Mouse (Mus musculus): Measurements from ENCODE around the gene Ppp2r2d.

DNA sequence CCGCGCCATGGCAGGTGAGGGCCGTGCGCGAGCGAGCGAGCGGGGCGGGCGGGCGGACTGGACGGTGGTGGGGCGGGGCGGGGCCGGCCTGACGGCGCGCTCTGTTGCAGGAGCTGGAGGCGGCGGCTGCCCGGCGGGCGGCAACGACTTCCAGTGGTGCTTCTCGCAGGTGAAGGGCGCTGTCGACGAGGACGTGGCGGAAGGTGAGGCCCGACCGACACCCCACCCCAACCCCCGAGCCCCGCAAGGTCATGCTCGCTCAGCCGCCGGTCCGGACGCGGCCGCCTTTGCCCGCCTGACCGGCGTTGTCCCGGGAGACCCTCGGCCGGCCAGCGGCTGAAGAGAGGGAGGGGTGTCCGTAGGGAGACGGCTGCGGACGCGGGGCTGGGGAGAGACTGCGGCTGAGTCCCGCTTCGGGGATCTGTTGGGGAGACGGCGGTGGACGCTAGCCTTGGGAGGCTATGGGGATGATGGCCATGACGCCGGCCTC is 668 bp downstream of the Ppp2r2d start:
- no peak for TF ChIP-seq CTCF (IDR thresholded peaks at IDR 0.05; ENCODE audit: control insufficient read depth, insufficient read depth, insufficient replicate concordance, low read depth, low read length)
- TF ChIP-seq POLR2A (IDR thresholded peaks at IDR 0.05; ENCODE audit: control insufficient read depth, low read depth, low read length): no peak

All from testis, adult 2 months (tissue).